Mouse (Mus musculus): ENCODE data around the gene Slc25a10.

GRCm38 (mm10) chr11:120535804-120536203 is 44.2 kb downstream of the Slc25a10 start:
- TF ChIP-seq CTCF (IDR thresholded peaks at IDR 0.05; ENCODE audit: low read depth) (no peak), EP300 (IDR thresholded peaks at IDR 0.05; ENCODE audit: low read depth) (no peak)
